Mouse (Mus musculus) limb, embryonic 15.5 days (tissue): Measurements from ENCODE around the gene Popdc3. TPM values are rescaled to one million over a fixed set of nuclear protein-coding genes. Genes with fewer than 3 reads are reported as not detected.
"Not testable (repeated sequence)": the region's sequence is repeated elsewhere in the genome, so short reads cannot be mapped to it uniquely, and the experiment has no call there.

ENCODE experiments used
- ATAC-seq: fragments of 200-750 bp; cut with Nextera tagmentation; 2 replicates; pipeline ENCODE4 v1.8.0; 2017; ENCODE audit warnings: low read depth, moderate TSS enrichment; ENCODE audit not compliant: insufficient number of reproducible peaks, low FRiP score, low TSS enrichment
- H3K27ac ChIP-seq: fragments of 300-500 bp; sonication (generic); 2 replicates; pipeline ENCODE4 v1.5.1; 2015; ENCODE audit warnings: moderate library complexity, mild to moderate bottlenecking, inconsistent platforms
- H3K27me3 ChIP-seq: fragments of 300-500 bp; sonication (generic); 2 replicates; pipeline ENCODE4 v1.6.1; 2015; ENCODE audit warnings: inconsistent platforms
- H3K36me3 ChIP-seq: fragments of 300-500 bp; sonication (generic); 2 replicates; pipeline ENCODE4 v1.6.1; 2015; ENCODE audit warnings: inconsistent platforms
- H3K4me1 ChIP-seq: fragments of 300-500 bp; sonication (generic); 2 replicates; pipeline ENCODE4 v1.6.1; 2015; ENCODE audit warnings: inconsistent platforms
- H3K4me2 ChIP-seq: fragments of 300-500 bp; sonication (generic); 2 replicates; pipeline ENCODE4 v1.6.1; 2015; ENCODE audit warnings: mild to moderate bottlenecking, inconsistent platforms
- H3K4me3 ChIP-seq: fragments of 300-500 bp; sonication (generic); 2 replicates; pipeline ENCODE4 v1.5.1; 2015; ENCODE audit warnings: mild to moderate bottlenecking, inconsistent platforms
- H3K9ac ChIP-seq: fragments of 300-500 bp; sonication (generic); 2 replicates; pipeline ENCODE4 v1.6.1; 2015; ENCODE audit warnings: inconsistent platforms
- H3K9me3 ChIP-seq: fragments of 300-500 bp; sonication (generic); 2 replicates; pipeline ENCODE4 v1.6.1; 2016; ENCODE audit warnings: inconsistent platforms
- WGBS: fragments of 180-500 bp; shearing (Covaris S2); methylation state at CpG from one replicate; pipeline ENCODE4 v1.1.7; 2015; 5-methylcytosine and 5-hydroxymethylcytosine counted together
- polyA plus RNA-seq: library from polyadenylated mRNA; unstranded; fragments of >200 nt; fragmentation: Nextera tagmentation; extraction: Ambion mirVana; gene quantifications from 2 replicates; pipeline ENCODE4 v1.2.1, GENCODE M21; 2015

The Popdc3 gene
- 3.8 and 4.2 TPM in 2 replicates for polyA plus RNA-seq

DNA sequence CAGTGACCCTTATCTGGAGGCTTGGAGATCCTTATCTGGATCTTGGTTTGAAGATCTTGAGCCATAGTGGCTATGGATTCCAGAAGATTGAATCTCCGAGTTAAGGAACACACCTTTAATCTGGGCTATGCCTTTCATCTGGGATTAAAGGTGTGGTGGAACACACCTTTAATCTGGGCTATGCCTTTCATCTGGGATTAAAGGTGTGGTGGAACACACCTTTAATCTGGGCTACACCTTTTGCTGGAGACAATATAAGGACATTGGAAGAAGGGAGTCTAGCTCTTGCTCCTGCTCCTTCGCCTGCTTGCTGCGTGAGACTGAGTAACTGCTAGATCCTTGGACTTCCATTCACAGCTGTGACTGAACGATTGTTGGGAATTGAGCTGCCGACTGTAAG, at the start of gene Popdc3:
Popdc3 (plus strand) TSS at position 301 of the 400 bp plus-strand sequence.
- not testable (repeated sequence) for H3K9me3 ChIP-seq, ATAC-seq, H3K4me3 ChIP-seq, H3K27me3 ChIP-seq, H3K36me3 ChIP-seq, H3K27ac ChIP-seq, H3K4me1 ChIP-seq, H3K9ac ChIP-seq, H3K4me2 ChIP-seq
- WGBS = 96% methylated on average over 2 of the region's 5 CpGs

DNA sequence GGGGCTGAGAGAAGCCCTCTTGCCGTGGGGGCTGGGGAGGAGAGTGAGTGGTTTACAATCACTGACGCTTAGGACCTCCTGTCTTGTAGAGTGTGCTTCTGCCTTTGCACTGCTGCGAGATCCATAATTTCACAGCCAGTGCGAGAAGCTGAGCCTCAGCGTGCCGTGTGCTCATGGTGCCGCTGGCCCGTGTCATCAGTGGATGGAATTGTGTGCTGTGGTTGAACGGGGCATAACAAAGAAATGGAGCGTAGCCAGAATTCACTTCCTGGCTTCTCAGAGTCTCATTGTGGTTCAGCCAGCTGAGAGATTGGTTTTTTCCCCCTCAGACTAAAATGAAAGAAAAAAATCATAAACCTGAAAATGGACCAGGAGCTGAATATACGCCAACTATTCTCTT, 48.8 kb upstream of the Popdc3 start:
- H3K4me2 ChIP-seq = no peak overlapping the region
- no peaks in the 10 kb centered on the region for H3K9me3 ChIP-seq
- 0 out of 2 replicates have a peak, but pooled peaks cover 4% of the 10 kb centered on the region for H3K27me3 ChIP-seq
- no peak overlapping the region for H3K4me3 ChIP-seq
- no peak overlapping the region for H3K27ac ChIP-seq
- peaks cover 43% of the 10 kb centered on the region for H3K36me3 ChIP-seq
- 0 out of 2 replicates have a peak, but pooled peaks cover 5% of the 10 kb centered on the region for H3K4me1 ChIP-seq
- H3K9ac ChIP-seq = no peak overlapping the region
- no peak for ATAC-seq
- 72% methylated on average over 11 of the region's 11 CpGs for WGBS

DNA sequence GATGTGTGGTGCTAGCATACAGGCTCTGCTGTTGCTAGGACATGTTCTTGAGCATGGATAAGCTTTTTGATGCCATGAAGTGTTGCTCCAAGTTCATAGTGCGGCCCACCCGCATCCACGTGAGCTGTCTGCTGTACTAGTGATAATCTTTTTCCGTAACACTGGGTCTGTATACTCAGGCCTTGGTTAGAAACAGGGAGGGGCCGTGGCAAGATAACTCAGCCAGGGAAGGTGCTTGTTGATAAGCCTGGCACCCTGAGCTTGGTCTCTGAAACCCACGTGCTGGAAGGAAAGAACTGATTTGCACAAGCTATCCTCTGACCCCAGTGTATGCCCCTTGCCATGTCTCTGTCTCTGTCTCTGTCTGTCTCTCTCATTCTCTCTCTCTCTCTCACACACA, 47.9 kb upstream of the Popdc3 start:
- WGBS = 90% methylated on average over 6 of the region's 6 CpGs
- no peak overlapping the region for H3K4me2 ChIP-seq
- no peak overlapping the region for H3K27ac ChIP-seq
- H3K27me3 ChIP-seq = 0 out of 2 replicates have a peak, but pooled peaks cover 4% of the 10 kb centered on the region
- no peak for ATAC-seq
- no peak overlapping the region for H3K4me3 ChIP-seq
- peaks cover 43% of the 10 kb centered on the region for H3K36me3 ChIP-seq
- H3K9ac ChIP-seq = no peak overlapping the region
- H3K4me1 ChIP-seq = 0 out of 2 replicates have a peak, but pooled peaks cover 5% of the 10 kb centered on the region
- no peaks in the 10 kb centered on the region for H3K9me3 ChIP-seq

DNA sequence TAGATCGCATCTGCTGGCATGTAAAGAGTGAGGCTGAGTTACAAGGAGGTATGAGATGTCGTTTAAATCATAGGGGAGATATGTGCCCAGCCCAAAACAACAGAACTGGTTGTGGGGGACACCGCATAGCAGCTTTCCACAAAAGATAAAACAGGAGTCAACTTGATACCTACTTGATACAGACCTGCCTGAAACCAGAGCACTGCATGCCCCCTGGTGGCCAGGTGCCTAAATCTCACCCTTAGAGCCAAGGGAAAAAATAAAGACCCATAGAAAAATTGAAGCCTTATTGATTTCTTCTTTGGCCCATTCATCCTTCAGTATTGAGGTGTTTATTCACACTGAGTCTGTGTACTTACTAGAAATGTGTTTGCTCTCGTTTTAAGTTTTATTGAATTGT, 45.5 kb upstream of the Popdc3 start:
- H3K36me3 ChIP-seq = peaks cover 28% of the 10 kb centered on the region
- 0 out of 2 replicates have a peak, but pooled peaks cover 4% of the 10 kb centered on the region for H3K27me3 ChIP-seq
- H3K4me3 ChIP-seq = no peak overlapping the region
- WGBS = 69% methylated on average over 4 of the region's 4 CpGs
- no peak overlapping the region for H3K9ac ChIP-seq
- 0 out of 2 replicates have a peak, but pooled peaks cover 5% of the 10 kb centered on the region for H3K4me1 ChIP-seq
- ATAC-seq = no peak
- H3K27ac ChIP-seq = no peak overlapping the region
- H3K9me3 ChIP-seq = no peaks in the 10 kb centered on the region
- no peak overlapping the region for H3K4me2 ChIP-seq

DNA sequence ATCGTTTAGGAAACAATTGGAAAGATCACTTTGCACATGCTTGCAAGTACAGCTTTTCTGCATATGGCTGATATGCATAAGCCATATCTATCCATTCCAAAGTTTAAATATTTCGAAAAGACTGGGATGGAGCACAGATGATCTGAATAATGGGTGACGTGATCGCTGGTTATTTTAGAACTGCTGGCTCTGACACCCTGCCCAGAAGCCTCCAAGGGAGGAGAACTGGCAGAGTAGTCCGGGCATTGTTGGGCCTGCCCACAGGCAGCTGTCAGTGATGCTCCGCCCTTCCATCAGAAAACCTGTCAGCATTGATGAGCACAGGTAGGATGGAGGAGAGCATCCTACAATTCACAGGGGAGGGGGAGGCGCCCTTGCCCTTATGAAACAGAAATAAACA, 41.1 kb upstream of the Popdc3 start:
- H3K36me3 ChIP-seq = peaks cover 15% of the 10 kb centered on the region
- no peak overlapping the region for H3K4me2 ChIP-seq
- H3K27me3 ChIP-seq = no peaks in the 10 kb centered on the region
- no peak overlapping the region for H3K4me3 ChIP-seq
- H3K9ac ChIP-seq = no peak overlapping the region
- no peak for ATAC-seq
- no peak overlapping the region for H3K27ac ChIP-seq
- no peaks in the 10 kb centered on the region for H3K9me3 ChIP-seq
- 81% methylated on average over 7 of the region's 7 CpGs for WGBS
- peaks cover 5% of the 10 kb centered on the region for H3K4me1 ChIP-seq

DNA sequence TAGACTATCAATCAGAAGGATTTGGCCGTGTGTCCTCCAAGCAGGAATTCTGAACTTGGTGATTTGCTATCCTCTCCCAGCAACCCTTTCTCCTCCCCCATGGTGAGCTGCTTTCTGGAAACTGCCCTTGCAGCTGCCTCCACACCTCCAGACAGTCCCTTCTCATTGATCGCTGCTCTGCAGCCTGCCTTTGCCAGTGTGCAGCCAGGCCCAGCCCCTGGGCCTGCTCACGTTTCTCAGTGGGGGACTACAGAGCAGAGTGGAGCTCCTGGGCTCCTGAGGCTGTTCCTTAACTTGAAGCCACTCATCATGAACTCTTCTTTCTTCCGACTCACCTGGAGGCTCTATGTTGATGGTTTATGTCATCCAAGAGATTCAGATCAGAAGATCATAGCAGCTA, 38.0 kb upstream of the Popdc3 start:
- no peak overlapping the region for H3K27ac ChIP-seq
- ATAC-seq = no peak
- peaks cover 7% of the 10 kb centered on the region for H3K36me3 ChIP-seq
- H3K9ac ChIP-seq = no peak overlapping the region
- no peaks in the 10 kb centered on the region for H3K27me3 ChIP-seq
- H3K4me3 ChIP-seq = no peak overlapping the region
- peaks cover 5% of the 10 kb centered on the region for H3K4me1 ChIP-seq
- WGBS = 32% methylated on average over 4 of the region's 4 CpGs
- no peak overlapping the region for H3K4me2 ChIP-seq
- no peaks in the 10 kb centered on the region for H3K9me3 ChIP-seq

DNA sequence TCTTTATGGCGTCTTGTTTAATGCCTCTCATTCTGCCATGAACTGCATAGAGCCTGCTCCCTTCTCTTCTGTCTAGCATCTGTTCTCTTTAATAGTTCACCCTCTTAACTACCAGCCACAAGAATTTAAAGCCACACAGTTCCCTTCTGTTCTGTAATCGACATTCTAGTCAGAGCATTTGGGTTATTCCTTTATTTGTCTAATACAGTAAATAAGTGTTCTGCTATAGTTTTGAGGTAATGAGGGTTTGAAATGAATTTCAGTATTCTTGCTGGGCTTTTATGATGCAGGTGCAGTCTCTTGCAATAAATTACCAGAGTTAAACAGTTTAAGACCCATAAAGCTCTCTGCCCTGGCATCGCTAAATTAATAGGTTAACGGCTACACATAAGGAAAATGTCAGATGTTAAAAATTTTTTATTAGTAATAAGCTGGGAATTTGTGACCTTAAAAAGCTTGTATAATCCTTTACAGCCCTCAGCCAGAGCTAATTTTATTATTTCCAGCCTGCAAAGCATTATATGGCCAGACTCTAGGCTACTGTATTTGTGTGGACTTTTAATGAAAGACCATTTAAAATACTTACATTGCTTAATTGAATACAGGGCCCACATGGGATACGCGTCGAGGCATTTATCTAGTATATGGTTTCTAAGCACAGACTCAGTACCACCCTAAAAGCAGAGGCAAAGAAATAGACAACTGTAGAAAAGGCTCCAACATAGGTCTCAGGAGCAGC, 37.3 kb upstream of the Popdc3 start:
- Histone ChIP-seq H3K9me3 (no peaks in the 10 kb centered on the region), H3K27ac (no peak overlapping the region), H3K27me3 (no peaks in the 10 kb centered on the region), H3K9ac (no peak overlapping the region), H3K4me3 (no peak overlapping the region), H3K4me2 (no peak overlapping the region), H3K4me1 (peaks cover 5% of the 10 kb centered on the region), H3K36me3 (no peaks in the 10 kb centered on the region)
- 33% methylated on average over 7 of the region's 7 CpGs for WGBS
- no peak for ATAC-seq

DNA sequence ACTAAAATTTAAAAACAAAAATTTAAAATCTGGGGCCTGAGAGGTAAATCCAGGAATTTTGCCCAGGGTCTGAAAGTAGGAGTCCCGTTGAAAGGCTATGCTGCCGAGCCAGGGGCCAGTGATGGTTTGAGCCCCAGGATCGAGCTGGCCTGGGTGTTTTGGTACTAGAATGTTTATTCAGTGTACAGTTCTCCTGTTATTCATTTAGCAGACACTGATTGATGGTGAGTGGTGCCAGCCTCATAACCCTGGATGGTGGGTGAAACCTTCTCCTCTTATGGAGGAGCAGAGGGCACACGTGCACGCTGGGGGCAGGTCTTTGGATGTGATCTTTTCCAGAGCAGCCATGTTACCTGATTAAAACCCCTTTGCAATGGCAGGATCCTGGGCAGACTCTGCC, 35.5 kb upstream of the Popdc3 start:
- Histone ChIP-seq H3K9me3 (no peaks in the 10 kb centered on the region), H3K27ac (no peak overlapping the region), H3K4me2 (no peak overlapping the region), H3K36me3 (no peaks in the 10 kb centered on the region), H3K4me3 (no peak overlapping the region), H3K27me3 (no peaks in the 10 kb centered on the region), H3K9ac (no peak overlapping the region), H3K4me1 (peaks cover 5% of the 10 kb centered on the region)
- ATAC-seq = no peak
- 70% methylated on average over 5 of the region's 5 CpGs for WGBS

DNA sequence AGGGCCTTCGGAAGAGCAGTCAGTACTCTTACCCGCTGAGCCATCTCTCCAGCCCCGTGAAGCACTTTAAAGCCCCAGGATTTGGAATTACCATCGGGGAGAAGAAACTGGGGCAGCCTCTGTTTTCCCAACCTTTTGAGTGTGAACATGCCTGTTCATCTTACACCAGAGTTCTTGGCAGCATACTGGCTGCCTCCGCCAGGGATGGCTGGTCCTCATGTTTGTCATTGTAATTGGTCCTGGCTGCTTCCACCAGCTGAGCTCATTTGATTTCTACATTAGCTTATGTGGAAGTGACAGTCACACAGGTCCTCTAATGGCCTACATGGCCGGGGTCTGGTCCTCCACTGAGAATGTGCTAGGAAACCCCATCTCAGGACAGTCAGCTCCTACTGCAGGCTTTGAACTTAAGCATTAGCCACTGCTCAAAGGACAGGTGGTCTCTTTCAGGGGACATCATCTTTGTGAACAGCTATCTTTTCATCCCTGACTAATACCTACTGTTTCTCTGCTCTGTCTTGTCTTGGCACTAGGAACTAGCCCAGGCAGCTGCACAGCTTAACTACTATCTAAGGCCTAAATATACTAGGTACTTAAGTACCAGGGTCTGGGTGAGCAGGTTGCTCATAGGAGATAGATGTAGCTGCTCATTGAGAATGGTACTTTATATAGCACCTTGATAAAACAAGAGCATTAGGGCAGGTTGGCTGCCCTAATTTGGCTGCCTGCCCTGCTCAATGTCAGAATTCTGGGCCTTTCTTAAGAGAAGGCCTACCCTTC, 33.7 kb upstream of the Popdc3 start:
- H3K36me3 ChIP-seq = peaks cover 12% of the 10 kb centered on the region
- H3K4me1 ChIP-seq = peaks cover 5% of the 10 kb centered on the region
- no peak overlapping the region for H3K4me3 ChIP-seq
- H3K27me3 ChIP-seq = no peaks in the 10 kb centered on the region
- H3K9me3 ChIP-seq = no peaks in the 10 kb centered on the region
- 92% methylated on average over 6 of the region's 6 CpGs for WGBS
- no peak for ATAC-seq
- no peak overlapping the region for H3K9ac ChIP-seq
- H3K4me2 ChIP-seq = no peak overlapping the region
- H3K27ac ChIP-seq = no peak overlapping the region

DNA sequence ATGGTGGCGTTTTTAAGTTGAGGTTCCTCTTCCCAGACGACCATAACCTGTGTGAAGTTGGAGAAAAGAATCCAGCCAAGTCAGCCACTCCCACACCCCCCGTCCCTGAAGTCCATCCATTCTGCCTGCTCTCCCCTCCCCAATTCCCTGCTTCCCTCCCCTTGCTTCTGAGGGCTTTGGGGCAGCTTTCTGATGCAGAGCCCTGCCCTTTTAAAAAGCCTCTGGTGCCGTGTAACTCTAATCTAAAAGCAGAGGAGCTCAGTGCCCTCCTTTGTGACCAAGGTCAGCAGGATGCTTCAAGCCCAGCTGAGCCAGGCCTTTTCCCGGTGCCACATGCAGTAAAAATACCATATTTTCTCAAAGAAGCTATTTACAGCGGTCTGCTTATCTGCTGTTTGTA, 31.1 kb upstream of the Popdc3 start:
- 46% methylated on average over 6 of the region's 6 CpGs for WGBS
- Histone ChIP-seq H3K27ac (no peak overlapping the region), H3K36me3 (peaks cover 32% of the 10 kb centered on the region)

DNA sequence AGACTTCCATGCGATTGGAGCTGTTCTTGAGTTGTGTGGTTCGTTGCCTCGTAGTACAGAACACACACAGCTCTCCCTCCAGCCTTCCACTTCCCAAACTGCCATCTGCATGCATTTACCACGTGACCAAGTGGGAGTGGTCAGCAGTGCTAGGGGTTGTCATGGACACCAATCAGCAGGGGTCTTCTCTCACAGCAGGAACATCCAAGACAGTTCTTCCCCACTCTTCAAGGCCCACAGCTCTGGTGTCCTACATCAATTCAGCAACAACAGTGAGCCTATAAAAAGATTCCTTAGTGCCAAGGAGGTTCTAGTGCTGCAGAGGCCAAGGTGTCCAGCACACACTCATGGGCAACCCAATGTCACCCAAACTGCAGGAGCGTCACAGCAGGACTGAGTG, 26.8 kb upstream of the Popdc3 start:
- Histone ChIP-seq H3K27me3 (no peaks in the 10 kb centered on the region), H3K9me3 (no peaks in the 10 kb centered on the region), H3K4me2 (no peak overlapping the region), H3K4me3 (no peak overlapping the region), H3K36me3 (peaks cover 71% of the 10 kb centered on the region), H3K27ac (no peak overlapping the region), H3K4me1 (no peaks in the 10 kb centered on the region), H3K9ac (no peak overlapping the region)
- 73% methylated on average over 5 of the region's 5 CpGs for WGBS
- no peak for ATAC-seq

More for the DNA sequence above, 31.1 kb upstream of the Popdc3 start:
- Histone ChIP-seq H3K9ac (no peak overlapping the region), H3K9me3 (no peaks in the 10 kb centered on the region), H3K4me1 (no peaks in the 10 kb centered on the region), H3K4me2 (no peak overlapping the region), H3K27me3 (no peaks in the 10 kb centered on the region), H3K4me3 (no peak overlapping the region)
- ATAC-seq = no peak
